Mouse (Mus musculus) lung, embryonic 15.5 days (tissue): ENCODE results near the gene Tmem140. TPM values are rescaled to one million over a fixed set of nuclear protein-coding genes. Genes with fewer than 3 reads are reported as not detected.

ENCODE experiments used
- ATAC-seq: fragments of 200-750 bp; cut with Nextera tagmentation; 2 replicates; pipeline ENCODE4 v1.8.0; 2017; ENCODE audit warnings: moderate number of reproducible peaks, borderline replicate concordance; ENCODE audit not compliant: low FRiP score, low TSS enrichment; ENCODE audit errors: extremely low read depth
- H3K27ac ChIP-seq: fragments of 300-500 bp; sonication (generic); 2 replicates; pipeline ENCODE4 v1.5.1; 2015; ENCODE audit warnings: moderate library complexity, mild to moderate bottlenecking, inconsistent platforms
- H3K27me3 ChIP-seq: fragments of 300-500 bp; sonication (generic); 2 replicates; pipeline ENCODE4 v1.6.1; 2015; ENCODE audit warnings: inconsistent platforms
- H3K36me3 ChIP-seq: fragments of 300-500 bp; sonication (generic); 2 replicates; pipeline ENCODE4 v1.6.1; 2015; ENCODE audit warnings: inconsistent platforms
- H3K4me1 ChIP-seq: fragments of 300-500 bp; sonication (generic); 2 replicates; pipeline ENCODE4 v1.6.1; 2015; ENCODE audit warnings: inconsistent platforms
- H3K4me2 ChIP-seq: fragments of 300-500 bp; sonication (generic); 2 replicates; pipeline ENCODE4 v1.6.1; 2015; ENCODE audit warnings: inconsistent platforms, mild to moderate bottlenecking, moderate library complexity
- H3K4me3 ChIP-seq: fragments of 300-500 bp; sonication (generic); 2 replicates; pipeline ENCODE4 v1.5.1; 2015; ENCODE audit warnings: mild to moderate bottlenecking, inconsistent platforms
- H3K9ac ChIP-seq: fragments of 300-500 bp; sonication (generic); 2 replicates; pipeline ENCODE4 v1.6.1; 2015; ENCODE audit warnings: inconsistent platforms
- H3K9me3 ChIP-seq: fragments of 300-500 bp; sonication (generic); 2 replicates; pipeline ENCODE4 v1.6.1; 2016; ENCODE audit warnings: inconsistent platforms
- WGBS: fragments of 180-500 bp; shearing (Covaris S2); methylation state at CpG from one replicate; pipeline ENCODE4 v1.1.7; 2015; 5-methylcytosine and 5-hydroxymethylcytosine counted together
- polyA plus RNA-seq: library from polyadenylated mRNA; unstranded; fragments of >200 nt; fragmentation: Nextera tagmentation; extraction: Ambion mirVana; gene quantifications from 2 replicates; pipeline ENCODE4 v1.2.1, GENCODE M21; 2015

Gene Tmem140
- polyA plus RNA-seq, 1 experiment from 2014 or later: 5.4 TPM

DNA sequence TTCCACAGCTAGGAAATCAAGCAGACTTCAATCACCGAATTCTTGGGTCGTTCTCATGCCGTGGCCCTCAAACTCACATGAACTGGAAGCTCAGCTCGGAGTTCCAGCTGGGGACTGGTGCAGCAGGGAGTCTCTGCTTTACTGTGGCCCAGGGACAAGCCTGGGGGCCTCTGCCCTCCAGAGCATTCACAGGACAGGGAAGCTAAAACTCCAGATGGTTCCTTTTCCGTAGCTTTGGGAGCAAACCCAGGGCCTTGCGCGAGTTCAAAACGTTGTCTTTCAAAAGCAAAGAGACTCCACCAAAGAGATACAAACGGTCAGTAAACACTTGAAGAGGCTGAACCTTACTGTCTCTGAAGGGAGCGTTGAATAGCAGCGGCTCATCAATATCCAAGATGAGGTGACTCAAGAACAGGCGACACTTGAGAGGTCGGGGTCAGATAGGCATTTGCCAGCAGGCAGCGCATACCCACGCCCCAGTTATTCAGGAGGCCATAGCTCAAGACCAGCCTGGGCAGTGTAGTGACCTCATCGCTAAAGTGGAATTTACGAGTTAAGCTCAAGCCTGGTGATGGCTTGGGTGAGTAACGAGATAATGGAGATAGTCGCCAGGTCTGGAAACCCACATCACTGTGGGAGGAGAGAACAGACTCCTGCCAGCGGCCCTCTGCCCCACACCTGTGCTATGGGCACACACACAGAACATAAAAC lies 5.7 kb downstream of the Tmem140 start:
- Histone ChIP-seq H3K4me1 (peaks cover 69% of the 10 kb centered on the region), H3K4me3 (no peak overlapping the region), H3K36me3 (0 out of 2 replicates have a peak, but pooled peaks cover 6% of the 10 kb centered on the region), H3K27me3 (no peaks in the 10 kb centered on the region), H3K9me3 (no peaks in the 10 kb centered on the region), H3K4me2 (no peak overlapping the region), H3K9ac (no peak overlapping the region), H3K27ac (peak overlapping the region; percentile 38; the same call in 1 of the 2 replicates)
- no peak for ATAC-seq
- 58% methylated on average over 20 of the region's 20 CpGs for WGBS

DNA sequence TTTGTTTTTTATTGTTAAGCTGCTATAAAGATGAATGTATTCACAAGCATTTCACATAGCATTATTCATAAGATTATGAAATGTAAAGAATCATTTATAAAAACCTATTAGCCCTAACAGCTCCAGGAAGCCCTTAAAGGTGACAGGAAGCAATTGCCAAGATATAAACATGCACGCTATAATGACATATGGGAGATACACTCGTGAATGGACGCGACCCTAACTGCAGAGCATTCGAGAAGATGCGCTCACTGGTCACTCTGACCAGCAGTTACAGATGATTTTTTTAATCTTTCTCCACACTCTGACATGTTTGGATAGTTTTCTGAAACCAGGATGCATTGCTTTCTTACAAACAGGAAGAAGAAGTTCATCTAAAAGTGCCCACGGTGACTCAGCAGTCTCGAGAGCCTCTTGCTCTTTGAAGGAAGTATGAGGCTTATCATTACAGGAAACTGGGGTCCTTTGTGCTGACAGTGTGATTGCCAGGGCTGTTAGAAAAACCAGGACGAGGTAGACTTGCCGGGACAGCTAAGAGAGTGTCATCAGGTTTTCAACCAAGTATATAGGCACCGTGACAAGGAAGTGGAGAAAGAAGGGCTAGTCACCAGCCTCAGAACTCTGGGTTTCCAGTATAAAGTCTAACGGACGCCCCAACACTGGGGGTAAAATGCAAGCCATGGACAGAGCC lies 6.4 kb downstream of the Tmem140 start:
- Histone ChIP-seq H3K27ac (peak overlapping the region; percentile 38), H3K9ac (no peak overlapping the region), H3K4me3 (no peak overlapping the region), H3K27me3 (no peaks in the 10 kb centered on the region), H3K36me3 (0 out of 2 replicates have a peak, but pooled peaks cover 7% of the 10 kb centered on the region), H3K4me1 (peaks cover 70% of the 10 kb centered on the region), H3K9me3 (no peaks in the 10 kb centered on the region), H3K4me2 (no peak overlapping the region)
- WGBS: 32% methylated on average over 13 of the region's 13 CpGs
- ATAC-seq: no peak

DNA sequence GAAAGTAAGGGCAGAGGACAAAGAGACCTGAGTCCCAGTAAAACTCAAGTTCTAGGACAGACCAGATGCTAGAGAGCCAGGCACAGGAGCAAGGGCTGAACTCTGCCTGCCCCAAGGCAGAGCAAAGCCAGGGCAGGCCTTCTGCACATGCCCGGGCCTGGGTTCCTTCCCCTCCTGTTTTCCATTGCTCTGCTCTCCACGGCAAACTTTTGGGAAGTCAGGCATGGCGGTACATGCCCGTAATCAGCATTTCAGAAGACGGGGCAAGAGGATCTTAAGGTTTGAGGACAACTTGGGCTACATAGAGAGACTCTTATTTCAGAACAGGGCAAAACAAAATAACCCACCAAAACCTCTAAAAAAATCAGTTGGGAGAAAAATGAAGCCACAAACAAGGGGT lies 7.2 kb downstream of the Tmem140 start:
- no peaks in the 10 kb centered on the region for H3K27me3 ChIP-seq
- no peaks in the 10 kb centered on the region for H3K9me3 ChIP-seq
- H3K9ac ChIP-seq: no peak overlapping the region
- H3K4me3 ChIP-seq: no peak overlapping the region
- no peak overlapping the region for H3K4me2 ChIP-seq
- 75% methylated on average over 5 of the region's 5 CpGs for WGBS
- H3K36me3 ChIP-seq: 0 out of 2 replicates have a peak, but pooled peaks cover 7% of the 10 kb centered on the region
- ATAC-seq: no peak
- H3K4me1 ChIP-seq: peaks cover 72% of the 10 kb centered on the region
- H3K27ac ChIP-seq: peak overlapping the region; percentile 32; the same call in 1 of the 2 replicates

DNA sequence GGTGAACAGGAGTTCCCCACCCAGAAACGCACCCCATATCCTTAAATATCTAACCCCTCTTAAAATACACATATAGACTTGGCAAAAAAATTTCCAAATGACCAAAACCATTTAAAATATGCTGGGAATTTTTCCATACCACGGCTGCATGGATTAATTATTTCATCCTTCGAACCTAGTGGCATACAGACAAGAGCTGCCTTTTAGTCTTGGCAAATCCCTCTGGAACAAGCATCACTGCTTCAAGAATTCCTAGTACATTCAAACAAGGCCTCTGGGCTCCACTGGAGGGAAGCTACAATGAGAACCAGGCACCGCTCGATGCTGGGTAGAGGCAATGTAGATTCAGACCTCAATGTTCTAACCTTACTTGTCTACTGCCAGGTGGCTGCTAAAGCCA lies 7.8 kb downstream of the Tmem140 start:
- Histone ChIP-seq H3K9me3 (no peaks in the 10 kb centered on the region), H3K36me3 (0 out of 2 replicates have a peak, but pooled peaks cover 7% of the 10 kb centered on the region), H3K4me3 (no peak overlapping the region), H3K9ac (no peak overlapping the region), H3K4me2 (no peak overlapping the region), H3K27me3 (no peaks in the 10 kb centered on the region), H3K4me1 (peaks cover 72% of the 10 kb centered on the region), H3K27ac (peak overlapping the region; percentile 60)
- 49% methylated on average over 5 of the region's 5 CpGs for WGBS
- ATAC-seq: no peak

DNA sequence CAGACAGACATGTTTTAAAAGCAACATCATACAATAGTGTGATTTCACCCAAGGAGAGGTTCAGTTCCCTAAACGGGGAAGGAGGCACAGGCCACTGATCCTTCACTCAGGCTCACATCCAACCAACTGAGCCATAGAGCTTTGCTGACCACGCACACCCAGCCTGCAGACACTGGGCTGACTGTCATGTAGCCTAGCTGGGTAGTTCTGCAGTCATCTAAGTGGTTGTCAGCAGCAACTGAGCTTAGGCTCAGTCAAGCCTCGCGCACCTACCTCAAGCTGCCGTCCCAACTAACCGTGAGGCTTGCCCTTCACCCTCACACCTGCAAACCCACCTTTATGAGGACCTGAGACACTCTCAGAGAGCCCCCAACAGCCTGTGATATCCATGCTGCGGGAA lies 9.0 kb downstream of the Tmem140 start:
- 84% methylated on average over 7 of the region's 7 CpGs for WGBS
- Histone ChIP-seq H3K4me2 (no peak overlapping the region), H3K4me1 (peaks cover 73% of the 10 kb centered on the region), H3K4me3 (no peak overlapping the region), H3K27ac (no peak overlapping the region), H3K9ac (no peak overlapping the region), H3K36me3 (0 out of 2 replicates have a peak, but pooled peaks cover 10% of the 10 kb centered on the region), H3K27me3 (no peaks in the 10 kb centered on the region), H3K9me3 (no peaks in the 10 kb centered on the region)
- ATAC-seq: no peak

DNA sequence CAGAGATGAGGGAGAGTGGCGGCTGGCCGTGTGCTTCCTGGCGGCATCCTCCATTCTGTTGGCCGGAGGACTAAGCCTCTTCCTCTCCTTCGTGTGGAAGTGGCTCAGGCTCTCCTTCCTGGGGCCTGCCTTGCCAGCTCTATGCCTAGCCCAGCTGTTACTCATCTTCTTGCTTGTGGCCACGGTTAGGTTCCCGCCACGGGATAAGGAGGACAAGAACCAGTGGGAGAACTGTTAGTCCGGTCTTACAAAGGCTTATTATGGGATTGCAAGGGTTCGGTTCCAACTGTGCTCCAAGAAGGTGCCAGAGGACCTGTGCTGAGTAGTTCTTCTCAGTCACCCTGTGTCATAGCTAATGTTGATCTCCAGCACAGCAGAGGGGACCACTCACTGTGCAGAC lies 9.9 kb downstream of the Tmem140 start:
- H3K36me3 ChIP-seq: 0 out of 2 replicates have a peak, but pooled peaks cover 10% of the 10 kb centered on the region
- ATAC-seq: no peak
- peaks cover 69% of the 10 kb centered on the region for H3K4me1 ChIP-seq
- WGBS: 76% methylated on average over 10 of the region's 10 CpGs
- no peak overlapping the region for H3K9ac ChIP-seq
- no peak overlapping the region for H3K4me3 ChIP-seq
- H3K27me3 ChIP-seq: no peaks in the 10 kb centered on the region
- H3K4me2 ChIP-seq: no peak overlapping the region
- H3K27ac ChIP-seq: no peak overlapping the region
- H3K9me3 ChIP-seq: no peaks in the 10 kb centered on the region

DNA sequence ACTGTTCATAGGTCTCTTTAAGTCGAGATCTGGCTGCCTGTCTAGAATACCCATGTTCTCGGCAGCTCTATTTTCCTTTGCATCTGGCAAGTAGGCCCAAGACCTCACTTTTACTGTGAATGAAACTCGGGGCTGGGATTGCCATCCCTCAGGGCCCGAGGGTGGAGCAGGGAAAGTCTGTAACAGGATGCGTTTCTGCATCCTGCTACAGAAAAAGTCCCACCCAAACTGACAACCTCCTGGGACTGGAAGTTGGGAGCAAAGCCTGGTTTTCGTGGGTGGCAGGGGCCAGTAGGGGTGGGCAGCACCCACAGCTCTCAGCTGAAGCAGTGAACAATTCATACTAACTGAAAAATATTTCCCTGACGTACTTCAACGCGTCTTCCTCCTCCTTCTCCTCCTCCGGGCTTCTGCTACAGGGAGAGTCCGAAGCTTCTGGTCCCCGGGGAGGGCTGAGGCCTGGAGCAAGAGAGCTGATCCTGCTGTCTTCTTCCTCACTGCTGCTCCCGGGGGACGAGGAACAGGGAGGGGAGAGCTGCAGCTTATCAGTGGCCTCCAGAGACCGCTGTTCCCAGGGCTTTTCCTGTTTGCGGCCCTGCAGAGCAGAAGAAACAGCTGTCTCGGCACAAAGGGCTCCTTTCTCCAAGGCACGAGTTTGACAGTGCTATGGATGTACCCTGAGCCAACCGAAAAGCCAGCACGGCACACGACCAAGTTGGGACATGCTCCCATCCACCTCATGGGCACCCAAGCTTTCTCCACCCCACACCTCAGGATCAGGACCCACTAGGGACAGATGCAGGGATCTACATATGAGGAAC lies 11.4 kb downstream of the Tmem140 start:
- Histone ChIP-seq H3K36me3 (peaks cover 12% of the 10 kb centered on the region; the same call in 1 of the 2 replicates), H3K4me1 (peaks cover 64% of the 10 kb centered on the region), H3K9me3 (no peaks in the 10 kb centered on the region), H3K27ac (peak overlapping the region; percentile 95), H3K4me3 (no peak overlapping the region), H3K9ac (peak overlapping the region; percentile 17; the same call in 1 of the 2 replicates), H3K27me3 (no peaks in the 10 kb centered on the region), H3K4me2 (peak overlapping the region; percentile 12; the same call in 1 of the 2 replicates)
- 37% methylated on average over 21 of the region's 21 CpGs for WGBS
- ATAC-seq: no peak; the same call in 1 of the 2 replicates

DNA sequence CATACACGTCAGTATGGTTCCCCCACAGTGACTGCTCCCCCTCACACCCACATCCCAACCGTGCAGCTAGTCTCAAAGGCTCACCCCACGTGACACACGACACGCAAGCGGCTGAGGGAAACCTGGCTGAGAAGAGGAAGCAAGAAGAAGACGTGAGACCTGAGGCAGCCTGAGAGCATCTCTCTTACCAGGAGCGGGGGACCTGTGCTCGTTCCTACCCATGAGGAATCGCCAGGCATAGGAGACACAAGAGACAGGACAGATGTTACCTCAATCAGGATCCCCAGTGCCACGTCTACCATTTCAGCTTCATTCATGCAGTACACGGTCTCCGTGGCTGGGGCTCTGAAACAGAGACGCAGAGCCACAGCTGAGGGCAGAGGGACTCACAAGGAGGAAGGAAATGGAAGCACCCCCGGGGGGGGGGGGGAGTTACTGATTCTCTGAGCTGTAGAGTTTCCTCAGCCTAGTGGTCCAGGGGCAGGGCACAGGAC lies 12.4 kb downstream of the Tmem140 start:
- 0 out of 2 replicates have a peak overlapping the region, but pooled peaks have one; percentile 17 for H3K9ac ChIP-seq
- peaks cover 54% of the 10 kb centered on the region for H3K4me1 ChIP-seq
- WGBS: 86% methylated on average over 15 of the region's 15 CpGs
- peak overlapping the region; percentile 95 for H3K27ac ChIP-seq
- H3K4me3 ChIP-seq: no peak overlapping the region
- no peak overlapping the region for H3K4me2 ChIP-seq
- H3K27me3 ChIP-seq: no peaks in the 10 kb centered on the region
- H3K36me3 ChIP-seq: peaks cover 20% of the 10 kb centered on the region
- no peak for ATAC-seq
- no peaks in the 10 kb centered on the region for H3K9me3 ChIP-seq

DNA sequence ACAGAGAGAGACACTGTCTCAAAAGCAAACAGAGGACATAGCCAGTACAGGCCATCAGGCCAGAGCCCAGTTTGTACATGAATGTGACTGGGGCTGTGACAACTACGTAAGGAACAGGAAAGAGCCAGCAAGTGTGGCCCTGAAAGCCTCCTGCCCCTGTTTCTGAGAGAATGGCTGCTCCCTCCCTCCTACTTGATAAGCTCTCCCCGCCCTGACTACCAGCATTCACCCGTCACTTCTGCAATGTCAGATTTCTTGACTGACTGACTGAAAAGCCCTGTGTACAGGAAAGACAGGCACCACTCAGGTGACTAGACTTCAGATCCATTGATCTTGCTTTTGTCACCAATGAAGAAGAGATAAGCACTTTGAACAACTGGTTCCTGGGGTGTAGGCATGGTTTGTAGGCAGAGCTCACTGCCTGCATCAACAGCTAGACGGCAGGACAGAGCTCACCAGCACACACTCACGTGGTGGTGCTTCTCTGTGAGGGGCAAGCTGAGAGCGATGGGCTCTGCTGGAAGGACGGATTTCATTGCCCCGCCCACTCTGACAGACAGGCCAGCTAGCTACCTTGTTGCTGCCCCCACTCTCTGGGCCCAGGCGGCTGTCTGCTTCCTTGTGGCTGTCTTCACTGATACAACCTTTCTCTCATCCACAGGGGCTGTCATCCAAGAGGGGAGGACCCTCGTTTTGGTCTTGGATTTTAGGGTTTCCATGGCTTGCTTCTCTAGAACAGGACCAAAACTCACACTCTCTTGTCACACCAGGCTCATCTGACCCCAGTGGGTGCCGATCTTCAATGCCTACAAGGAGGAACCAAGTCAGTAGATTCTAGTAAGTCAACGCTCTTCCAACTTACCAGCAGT lies 13.3 kb downstream of the Tmem140 start:
- Histone ChIP-seq H3K4me2 (peak overlapping the region; percentile 59), H3K9me3 (no peaks in the 10 kb centered on the region), H3K4me3 (no peak overlapping the region), H3K9ac (peak overlapping the region; percentile 95; the same call in 1 of the 2 replicates), H3K27me3 (no peaks in the 10 kb centered on the region), H3K36me3 (peaks cover 28% of the 10 kb centered on the region), H3K4me1 (peaks cover 45% of the 10 kb centered on the region), H3K27ac (peak overlapping the region; percentile 95)
- WGBS: 42% methylated on average over 12 of the region's 12 CpGs
- 0 out of 2 replicates have a peak, but pooled peaks have one; percentile 0 for ATAC-seq

DNA sequence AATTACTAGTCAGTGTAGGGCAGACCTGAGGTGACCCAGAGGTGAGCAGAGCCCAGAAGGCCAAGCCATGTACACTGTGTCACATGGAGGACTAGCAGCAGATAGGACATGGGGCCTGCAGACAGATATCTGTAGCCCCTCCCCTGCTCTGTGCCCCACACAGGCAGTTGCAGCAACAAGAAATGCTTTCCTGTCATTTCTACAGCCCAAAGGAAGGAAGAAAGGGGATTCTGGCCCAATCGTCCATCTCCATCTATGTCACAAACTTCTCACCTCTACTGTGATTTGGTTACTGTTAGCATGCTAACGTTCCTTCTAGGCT lies 13.8 kb downstream of the Tmem140 start:
- H3K9me3 ChIP-seq: no peaks in the 10 kb centered on the region
- WGBS: 29% methylated on average over 2 of the region's 2 CpGs
- peak overlapping the region; percentile 68 for H3K4me3 ChIP-seq
- 0 out of 2 replicates have a peak, but pooled peaks have one; percentile 12 for ATAC-seq
- H3K27me3 ChIP-seq: no peaks in the 10 kb centered on the region
- H3K4me2 ChIP-seq: peak overlapping the region; percentile 59
- H3K36me3 ChIP-seq: peaks cover 31% of the 10 kb centered on the region
- peak overlapping the region; percentile 95 for H3K27ac ChIP-seq
- H3K9ac ChIP-seq: peak overlapping the region; percentile 95
- peaks cover 43% of the 10 kb centered on the region for H3K4me1 ChIP-seq
